Mouse (Mus musculus) spleen, adult 2 months (tissue): ENCODE results near the gene Twf2. TPM values are rescaled to one million over a fixed set of nuclear protein-coding genes. Genes with fewer than 3 reads are reported as not detected.

Source experiments
- DNase-seq, 2 experiments: peaks; one replicate each; pipeline versions ENCODE4 v3.0.0 to v3.0.0-alpha.2; 2012 to 2021; ENCODE audit warnings: low spot score in 2 of 2, low read depth in 1 of 2
- H3K27ac ChIP-seq: fragments of 200-500 bp; 2 replicates; pipeline ENCODE4 v1.5.1; 2012; ENCODE audit warnings: low read length, inconsistent platforms; ENCODE audit not compliant: insufficient read depth
- H3K27me3 ChIP-seq: fragments of 200-500 bp; 2 replicates; pipeline ENCODE4 v1.6.1; 2012; ENCODE audit warnings: mild to moderate bottlenecking, moderate library complexity, low read length, inconsistent platforms; ENCODE audit not compliant: control insufficient read depth, insufficient read depth
- H3K36me3 ChIP-seq: fragments of 200-500 bp; 2 replicates; pipeline ENCODE4 v1.6.1; 2012; ENCODE audit warnings: mild to moderate bottlenecking, low read length, inconsistent platforms; ENCODE audit not compliant: control insufficient read depth, insufficient read depth
- H3K4me1 ChIP-seq: fragments of 200-500 bp; 2 replicates; pipeline ENCODE4 v1.6.1; 2011; ENCODE audit warnings: inconsistent platforms; ENCODE audit not compliant: control insufficient read depth, insufficient read depth, insufficient read length
- H3K4me3 ChIP-seq: fragments of 200-500 bp; 2 replicates; pipeline ENCODE4 v1.5.1; 2011; ENCODE audit warnings: mild to moderate bottlenecking, inconsistent platforms; ENCODE audit not compliant: insufficient read depth, insufficient read length; ENCODE audit errors: extremely low read depth
- CTCF ChIP-seq: fragments of 200-500 bp; IDR thresholded peaks from 2 replicates; pipeline ENCODE4 v1.5.1; 2011; ENCODE audit warnings: mild to moderate bottlenecking, inconsistent platforms; ENCODE audit not compliant: insufficient read depth, insufficient read length, insufficient replicate concordance; ENCODE audit errors: extremely low read depth
- POLR2A ChIP-seq: fragments of 200-500 bp; IDR thresholded peaks from 2 replicates; pipeline ENCODE4 v1.6.1; 2011; ENCODE audit warnings: low read depth, low read length, inconsistent platforms
- WGBS: fragments of 180-500 bp; shearing (Covaris S2); methylation state at CpG from one replicate; pipeline ENCODE4 v1.1.7; 2018; 5-methylcytosine and 5-hydroxymethylcytosine counted together
- polyA plus RNA-seq: library from polyadenylated mRNA; depleted of rRNA; stranded (reverse); fragments of >200 nt; gene quantifications from 2 replicates; pipeline ENCODE4 v1.2.3, GENCODE M21; 2012

The Twf2 gene
- polyA plus RNA-seq, 1 experiment = 90.9 TPM

DNA sequence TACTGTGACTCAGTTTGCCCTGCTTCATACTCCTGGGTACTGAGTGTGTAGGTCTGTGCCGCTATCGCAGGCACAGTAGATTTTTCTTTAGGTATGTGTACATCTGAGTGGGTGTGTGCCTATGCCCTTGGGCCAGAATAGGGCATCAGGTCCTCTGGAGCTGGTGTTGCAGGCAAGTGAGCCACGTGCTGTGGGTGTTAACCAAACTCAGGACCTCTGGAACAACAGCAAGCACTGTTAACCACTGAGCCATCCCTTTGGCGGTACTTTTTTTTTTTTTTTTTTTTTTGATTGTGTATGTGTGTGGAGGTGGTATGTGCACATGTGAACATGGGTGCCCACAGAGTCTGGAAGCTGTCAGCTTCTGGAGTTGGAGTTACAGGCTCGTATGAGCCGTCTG is 25.1 kb upstream of the Twf2 start:
- no peak overlapping the region for H3K4me3 ChIP-seq
- WGBS = 87% methylated on average over 6 of the region's 6 CpGs
- DNase-seq = no peak
- H3K4me1 ChIP-seq = peaks cover 10% of the 10 kb centered on the region
- no peaks in the 10 kb centered on the region for H3K27me3 ChIP-seq
- no peak for TF ChIP-seq POLR2A
- TF ChIP-seq CTCF = no peak
- H3K36me3 ChIP-seq = peaks cover 34% of the 10 kb centered on the region
- 0 out of 2 replicates have a peak overlapping the region, but pooled peaks have one; percentile 0 for H3K27ac ChIP-seq

DNA sequence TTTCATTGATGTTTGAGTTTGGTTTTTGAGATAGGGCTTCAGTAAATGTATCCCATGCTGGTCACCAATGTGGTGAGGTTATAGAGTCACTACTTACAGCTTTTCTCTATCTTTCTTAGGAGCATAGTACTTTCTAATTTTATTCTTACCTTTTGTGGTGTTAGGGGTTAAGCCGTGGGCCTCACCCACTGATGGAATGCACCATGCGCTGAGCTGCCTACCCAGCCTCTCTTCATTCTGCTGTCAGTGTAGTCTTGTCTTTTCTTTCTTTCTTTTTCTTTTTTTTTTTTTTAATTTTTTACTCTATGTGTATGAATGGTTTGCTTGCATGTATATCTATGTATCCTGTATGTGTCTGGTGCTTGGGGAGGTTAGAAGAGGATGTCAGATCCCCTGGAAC is 23.5 kb upstream of the Twf2 start:
- WGBS = 90% methylated on average over 2 of the region's 2 CpGs

GRCm38 (mm10) chr9:106179964-106180363 is 22.9 kb upstream of the Twf2 start:
- H3K27me3 ChIP-seq = no peaks in the 10 kb centered on the region
- no peak overlapping the region for H3K27ac ChIP-seq
- no peak for DNase-seq
- WGBS = 95% methylated on average over 3 of the region's 3 CpGs
- H3K4me1 ChIP-seq = peaks cover 4% of the 10 kb centered on the region; the same call in 1 of the 2 replicates
- H3K4me3 ChIP-seq = no peak overlapping the region
- no peak for TF ChIP-seq CTCF
- TF ChIP-seq POLR2A = no peak
- peaks cover 48% of the 10 kb centered on the region for H3K36me3 ChIP-seq

More for the DNA sequence above, 23.5 kb upstream of the Twf2 start:
- DNase-seq = no peak
- Histone ChIP-seq H3K4me1 (peaks cover 7% of the 10 kb centered on the region), H3K27ac (no peak overlapping the region), H3K4me3 (no peak overlapping the region), H3K36me3 (peaks cover 43% of the 10 kb centered on the region), H3K27me3 (no peaks in the 10 kb centered on the region)
- TF ChIP-seq CTCF = no peak
- TF ChIP-seq POLR2A = no peak

DNA sequence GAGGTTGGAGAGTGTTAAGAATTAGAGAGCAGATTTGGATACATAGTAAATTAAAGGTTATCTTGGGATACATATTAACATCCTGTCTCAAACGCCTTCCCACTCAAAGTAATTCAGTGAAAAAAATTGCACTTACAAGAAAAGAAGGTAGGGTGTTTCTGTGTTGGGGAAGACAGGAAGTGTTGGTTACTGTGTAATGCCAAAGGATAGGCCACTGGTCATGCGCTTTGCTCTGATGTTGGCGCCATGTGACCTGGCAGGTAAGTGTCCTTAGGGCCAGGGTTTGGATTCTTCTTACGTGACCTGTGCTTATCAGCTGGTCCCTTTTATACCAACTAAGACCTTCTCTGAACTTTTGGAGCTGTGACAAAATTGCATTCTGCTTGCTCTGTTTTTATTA is 20.8 kb upstream of the Twf2 start:
- peaks cover 61% of the 10 kb centered on the region for H3K36me3 ChIP-seq
- no peak overlapping the region for H3K27ac ChIP-seq
- 88% methylated on average over 4 of the region's 4 CpGs for WGBS
- no peaks in the 10 kb centered on the region for H3K27me3 ChIP-seq
- no peak for DNase-seq
- H3K4me1 ChIP-seq = no peaks in the 10 kb centered on the region
- no peak overlapping the region for H3K4me3 ChIP-seq
- TF ChIP-seq CTCF (no peak), POLR2A (no peak)

GRCm38 (mm10) chr9:106183996-106184395 is 18.9 kb upstream of the Twf2 start:
- Histone ChIP-seq H3K27ac (no peak overlapping the region), H3K4me3 (no peak overlapping the region), H3K36me3 (peaks cover 62% of the 10 kb centered on the region), H3K4me1 (no peaks in the 10 kb centered on the region), H3K27me3 (no peaks in the 10 kb centered on the region)
- DNase-seq = no peak
- TF ChIP-seq CTCF (no peak), POLR2A (no peak)
- WGBS = 97% methylated on average over 5 of the region's 5 CpGs

- Histone ChIP-seq H3K36me3 (peaks cover 45% of the 10 kb centered on the region), H3K4me1 (peaks cover 6% of the 10 kb centered on the region; the same call in 1 of the 2 replicates), H3K27me3 (no peaks in the 10 kb centered on the region), H3K27ac (no peak overlapping the region), H3K4me3 (no peak overlapping the region)
- TF ChIP-seq CTCF (no peak), POLR2A (no peak)
- 91% methylated on average over 1 of the region's 1 CpGs for WGBS
- DNase-seq = no peak
Observed at GRCm38 (mm10) chr9:106191355-106191754, 11.6 kb upstream of the Twf2 start.

- H3K4me1 ChIP-seq = peaks cover 7% of the 10 kb centered on the region; the same call in 1 of the 2 replicates
- H3K36me3 ChIP-seq = peaks cover 43% of the 10 kb centered on the region
- no peak overlapping the region; the same call in 1 of the 2 replicates for H3K27ac ChIP-seq
- no peak overlapping the region for H3K4me3 ChIP-seq
- WGBS = 92% methylated on average over 8 of the region's 8 CpGs
- no peak for DNase-seq
- H3K27me3 ChIP-seq = no peaks in the 10 kb centered on the region
- no peak for TF ChIP-seq CTCF
- TF ChIP-seq POLR2A = no peak
Observed at GRCm38 (mm10) chr9:106192024-106192423, 10.9 kb upstream of the Twf2 start.

- Histone ChIP-seq H3K27ac (peak overlapping the region; percentile 36), H3K4me1 (peaks cover 16% of the 10 kb centered on the region), H3K27me3 (no peaks in the 10 kb centered on the region), H3K36me3 (peaks cover 36% of the 10 kb centered on the region), H3K4me3 (no peak overlapping the region)
- peak in 1 of 2 experiments; percentile 59 for DNase-seq
- WGBS = 3% methylated on average over 1 of the region's 1 CpGs
- no peak for TF ChIP-seq POLR2A
- TF ChIP-seq CTCF = no peak
Observed at GRCm38 (mm10) chr9:106192998-106193397, 9.9 kb upstream of the Twf2 start.
